8 mouse cellular contexts compared by ENCODE assay signal in genomic region chr4:133090720-133091458, GRCm38 (mm10). TPM values are rescaled to one million over a fixed set of nuclear protein-coding genes. Genes with fewer than 3 reads are reported as not detected.
DNase-seq lines count a peak whose midpoint lies in the region.

No protein-coding gene starts in this region.

- no peaks in the 10 kb centered on the region for H3K27me3 ChIP-seq in heart, embryonic 10.5 days (ENCODE audit: insufficient read depth, poor library complexity, severe bottlenecking)

- peak overlapping the region; percentile 19 for H3K4me3 ChIP-seq in heart, embryonic 10.5 days

- H3K27ac ChIP-seq in heart, embryonic 10.5 days: peak overlapping the region; percentile 94

- H3K36me3 ChIP-seq in heart, embryonic 10.5 days: no peaks in the 10 kb centered on the region

- H3K9me3 ChIP-seq in heart, embryonic 10.5 days: no peaks in the 10 kb centered on the region

- peak; percentile 37 for DNase-seq in kidney, adult 18-20 months
- no peak for DNase-seq in kidney, adult 8-10 months
- peak; percentile 52 for DNase-seq in NIH3T3 (ENCODE audit: low read depth)
- no peak for DNase-seq in heart, embryonic 10.5 days (ENCODE audit: low spot score)
- peak; percentile 84 for DNase-seq in kidney, postnatal 10 days
- peak; percentile 81 to 91 for DNase-seq in lung, postnatal 4 days
- no peak for DNase-seq in ovary, postnatal 14 days (ENCODE audit: low spot score)
- DNase-seq in spleen, postnatal 14 days (ENCODE audit: low spot score in 2 of 2): no peak

- H3K4me1 ChIP-seq in heart, embryonic 10.5 days: peaks cover 92% of the 10 kb centered on the region

- WGBS in heart, embryonic 10.5 days: 22% methylated on average over 18 of the region's 18 CpGs

RNA-seq across cellular contexts. Expression of gene Wasf2, which starts 39.4 kb away (rescaled TPM):
- polyA plus RNA-seq in heart, embryonic 10.5 days (2016; fragmentation: Nextera tagmentation; extraction: Ambion mirVana): 51.1 and 58.5 TPM in 2 replicates

Comparison
In these comparisons a context has a peak if more than half of its experiments do, and no peak if none do; other contexts are left out.
1. DNase-seq: peak in kidney, adult 18-20 months (single experiment), NIH3T3 (single experiment), kidney, postnatal 10 days (single experiment) and lung, postnatal 4 days (2 of 2); none in kidney, adult 8-10 months (0 of 2), heart, embryonic 10.5 days (single experiment), ovary, postnatal 14 days (single experiment) and spleen, postnatal 14 days (0 of 2).